Mouse (Mus musculus): ENCODE results near the gene Hnrnpl.

DNA sequence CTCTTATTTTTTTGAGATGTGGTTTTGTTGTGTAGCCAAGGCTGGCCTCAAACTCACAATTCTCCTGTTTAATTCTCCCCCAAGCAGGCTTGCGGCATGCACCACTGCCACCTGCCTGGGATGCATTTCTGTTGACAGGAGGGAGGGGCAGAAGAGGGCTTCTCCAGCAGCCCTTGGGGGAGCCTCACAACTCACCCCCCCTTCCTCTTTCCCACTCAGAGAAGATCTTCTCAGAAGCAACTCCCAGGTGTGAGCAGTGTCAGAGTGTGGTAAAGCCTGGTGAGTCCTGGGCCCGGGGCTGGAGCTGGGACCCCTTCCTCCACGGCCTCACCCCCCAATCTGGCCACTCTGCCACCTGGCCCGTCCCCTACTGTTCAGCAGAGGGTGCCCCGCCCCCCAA, 23.2 kb upstream of the Hnrnpl start:
- no peak for TF ChIP-seq EP300 (IDR thresholded peaks at IDR 0.05; ENCODE audit: low read length)
- no peak for TF ChIP-seq MAX (IDR thresholded peaks at IDR 0.05; ENCODE audit: low read length)
- TF ChIP-seq ZKSCAN1 (IDR thresholded peaks at IDR 0.05; ENCODE audit: borderline replicate concordance, low read depth, low read length): no peak
- TF ChIP-seq POLR2A (IDR thresholded peaks at IDR 0.05; ENCODE audit: low read depth, low read length): no peak
- no peak for TF ChIP-seq HCFC1 (IDR thresholded peaks at IDR 0.05; ENCODE audit: low read depth, low read length)
- no peak for TF ChIP-seq SMC3 (IDR thresholded peaks at IDR 0.05; ENCODE audit: low read depth, low read length)
- no peak for TF ChIP-seq CHD2 (IDR thresholded peaks at IDR 0.05; ENCODE audit: low read length)
- TF ChIP-seq ZNF384 (IDR thresholded peaks at IDR 0.05; ENCODE audit: low read depth, low read length): no peak
- no peak for TF ChIP-seq CTCF (conservative IDR thresholded peaks at IDR 0.05 in 1 of 2, IDR thresholded peaks at IDR 0.05 in 1 of 2; ENCODE audit: low read depth in 2 of 2, low read length in 2 of 2)
- TF ChIP-seq MEF2A (IDR thresholded peaks at IDR 0.05; ENCODE audit: borderline replicate concordance, low read depth, low read length): no peak
- TF ChIP-seq TCF12 (IDR thresholded peaks at IDR 0.05; ENCODE audit: low read depth, low read length): no peak
- TF ChIP-seq ZMIZ1 (IDR thresholded peaks at IDR 0.05; ENCODE audit: low read depth, low read length): no peak
- TF ChIP-seq UBTF (IDR thresholded peaks at IDR 0.05; ENCODE audit: low read depth, low read length): no peak
- TF ChIP-seq RAD21 (IDR thresholded peaks at IDR 0.05; ENCODE audit: low read depth, low read length): no peak

Measured in CH12.LX (cell line).